Mouse (Mus musculus): Measurements from ENCODE around the gene Nr1h4. TPM values are rescaled to one million over a fixed set of nuclear protein-coding genes. Genes with fewer than 3 reads are reported as not detected.

The Nr1h4 gene
- polyA plus RNA-seq, 1 experiment from 2014 or later = 1.2 TPM

DNA sequence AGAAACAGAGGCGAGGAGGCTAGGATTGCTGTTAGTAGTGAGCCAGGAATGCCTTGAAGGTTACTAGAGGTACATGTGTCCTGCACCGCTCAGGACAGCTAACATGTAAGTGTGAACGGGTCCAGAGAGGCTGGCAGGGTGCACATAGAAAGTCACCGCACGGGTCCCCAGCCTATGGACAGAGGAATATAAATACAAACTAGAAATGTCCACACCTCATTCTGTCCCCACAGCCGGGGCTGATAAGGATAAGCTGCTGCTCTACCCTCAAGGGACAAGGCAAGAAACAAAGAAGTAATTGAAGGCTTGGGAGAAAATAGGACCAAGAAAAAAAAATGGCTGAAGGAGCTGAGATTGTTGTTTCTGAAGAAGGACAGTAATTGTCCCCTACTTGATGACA, 10.5 kb upstream of the Nr1h4 start:
- H3K27ac ChIP-seq (replicated peaks in 1 of 2; ENCODE audit: control insufficient read depth in 1 of 2, insufficient read depth in 1 of 2, low read depth in 2 of 2, low read length in 2 of 2) = peak overlapping the region in 1 of 2 experiments; percentile 61; a peak in 1 of 4 replicates
- WGBS = 18% methylated on average over 6 of the region's 6 CpGs
- H3K27me3 ChIP-seq (ENCODE audit: control insufficient read depth, insufficient read depth, low read length) = no peaks in the 10 kb centered on the region
- H3K4me1 ChIP-seq (ENCODE audit: control insufficient read depth in 2 of 2, insufficient read depth in 2 of 2, low read length in 2 of 2) = peaks cover 3 to 9% of the 10 kb centered on the region in 2 experiments; a peak in 2 of 4 replicates
- H3K4me2 ChIP-seq (ENCODE audit: low read length) = 0 out of 2 replicates have a peak overlapping the region, but pooled peaks have one; percentile 7
- no peak overlapping the region for H3K9ac ChIP-seq (ENCODE audit: low read length)
- H3K4me3 ChIP-seq (ENCODE audit: control insufficient read depth in 1 of 2, insufficient read depth in 1 of 2, low read depth in 1 of 2, low read length in 2 of 2) = no peak overlapping the region
- peak; percentile 33; the same call in 1 of the 2 replicates for ATAC-seq (ENCODE audit: insufficient number of reproducible peaks, insufficient read depth, low FRiP score, low read depth)
- no peaks in the 10 kb centered on the region for H3K36me3 ChIP-seq (ENCODE audit: control insufficient read depth, insufficient read depth, low read length)
- H3K9me3 ChIP-seq (ENCODE audit: control insufficient read depth, low read length) = no peaks in the 10 kb centered on the region

- no peak for ATAC-seq (ENCODE audit: insufficient number of reproducible peaks, insufficient read depth, low FRiP score, low read depth)
- no peaks in the 10 kb centered on the region for H3K9me3 ChIP-seq (ENCODE audit: control insufficient read depth, low read length)
- H3K4me1 ChIP-seq (ENCODE audit: control insufficient read depth in 2 of 2, insufficient read depth in 2 of 2, low read length in 2 of 2) = peaks cover 3 to 9% of the 10 kb centered on the region in 2 experiments; a peak in 2 of 4 replicates
- H3K36me3 ChIP-seq (ENCODE audit: control insufficient read depth, insufficient read depth, low read length) = no peaks in the 10 kb centered on the region
- no peak overlapping the region for H3K4me3 ChIP-seq (ENCODE audit: control insufficient read depth in 1 of 2, insufficient read depth in 1 of 2, low read depth in 1 of 2, low read length in 2 of 2)
- WGBS = 79% methylated on average over 3 of the region's 3 CpGs
- no peak overlapping the region for H3K4me2 ChIP-seq (ENCODE audit: low read length)
- H3K27me3 ChIP-seq (ENCODE audit: control insufficient read depth, insufficient read depth, low read length) = no peaks in the 10 kb centered on the region
- H3K9ac ChIP-seq (ENCODE audit: low read length) = no peak overlapping the region
- no peak overlapping the region for H3K27ac ChIP-seq (replicated peaks in 1 of 2; ENCODE audit: control insufficient read depth in 1 of 2, insufficient read depth in 1 of 2, low read depth in 2 of 2, low read length in 2 of 2)
These were observed 8.9 kb upstream of the Nr1h4 start for GRCm38 (mm10) chr10:89542321-89542720.

- Histone ChIP-seq H3K27ac (replicated peaks in 1 of 2; ENCODE audit: control insufficient read depth in 1 of 2, insufficient read depth in 1 of 2, low read depth in 2 of 2, low read length in 2 of 2) (0 out of 4 replicates have a peak overlapping the region, but pooled peaks of 1 of the 2 experiments have one; percentile 24), H3K4me2 (ENCODE audit: low read length) (peak overlapping the region; percentile 31), H3K27me3 (ENCODE audit: control insufficient read depth, insufficient read depth, low read length) (no peaks in the 10 kb centered on the region), H3K9ac (ENCODE audit: low read length) (no peak overlapping the region; the same call in 1 of the 2 replicates), H3K9me3 (ENCODE audit: control insufficient read depth, low read length) (no peaks in the 10 kb centered on the region), H3K4me3 (ENCODE audit: control insufficient read depth in 1 of 2, insufficient read depth in 1 of 2, low read depth in 1 of 2, low read length in 2 of 2) (peak overlapping the region in 1 of 2 experiments; percentile 2; a peak in 1 of 4 replicates), H3K4me1 (ENCODE audit: control insufficient read depth in 2 of 2, insufficient read depth in 2 of 2, low read length in 2 of 2) (peaks cover 16 to 47% of the 10 kb centered on the region in 2 experiments), H3K36me3 (ENCODE audit: control insufficient read depth, insufficient read depth, low read length) (no peaks in the 10 kb centered on the region)
- 65% methylated on average over 5 of the region's 5 CpGs for WGBS
- ATAC-seq (ENCODE audit: insufficient number of reproducible peaks, insufficient read depth, low FRiP score, low read depth) = no peak
These were observed 934 bp downstream of the Nr1h4 start for GRCm38 (mm10) chr10:89532451-89532850.

GRCm38 (mm10) chr10:89531976-89532375, 1.4 kb downstream of the Nr1h4 start:
- Histone ChIP-seq H3K27ac (replicated peaks in 1 of 2; ENCODE audit: control insufficient read depth in 1 of 2, insufficient read depth in 1 of 2, low read depth in 2 of 2, low read length in 2 of 2) (no peak overlapping the region), H3K4me1 (ENCODE audit: control insufficient read depth in 2 of 2, insufficient read depth in 2 of 2, low read length in 2 of 2) (peaks cover 21 to 51% of the 10 kb centered on the region in 2 experiments)
- 54% methylated on average over 2 of the region's 2 CpGs for WGBS

GRCm38 (mm10) chr10:89531194-89531634, 2.2 kb downstream of the Nr1h4 start:
- Histone ChIP-seq H3K9me3 (ENCODE audit: control insufficient read depth, low read length) (no peaks in the 10 kb centered on the region), H3K27me3 (ENCODE audit: control insufficient read depth, insufficient read depth, low read length) (no peaks in the 10 kb centered on the region), H3K4me1 (ENCODE audit: control insufficient read depth in 2 of 2, insufficient read depth in 2 of 2, low read length in 2 of 2) (peaks cover 24 to 55% of the 10 kb centered on the region in 2 experiments), H3K27ac (replicated peaks in 1 of 2; ENCODE audit: control insufficient read depth in 1 of 2, insufficient read depth in 1 of 2, low read depth in 2 of 2, low read length in 2 of 2) (peak overlapping the region; percentile 31 to 51; a peak in 3 of 4 replicates), H3K36me3 (ENCODE audit: control insufficient read depth, insufficient read depth, low read length) (no peaks in the 10 kb centered on the region), H3K4me3 (ENCODE audit: control insufficient read depth in 1 of 2, insufficient read depth in 1 of 2, low read depth in 1 of 2, low read length in 2 of 2) (no peak overlapping the region), H3K4me2 (ENCODE audit: low read length) (peak overlapping the region; percentile 26; the same call in 1 of the 2 replicates), H3K9ac (ENCODE audit: low read length) (no peak overlapping the region)
- WGBS = 5% methylated on average over 5 of the region's 5 CpGs
- ATAC-seq (ENCODE audit: insufficient number of reproducible peaks, insufficient read depth, low FRiP score, low read depth) = peak; percentile 81

More at GRCm38 (mm10) chr10:89531976-89532375, 1.4 kb downstream of the Nr1h4 start:
- H3K36me3 ChIP-seq (ENCODE audit: control insufficient read depth, insufficient read depth, low read length) = no peaks in the 10 kb centered on the region
- no peak overlapping the region for H3K4me2 ChIP-seq (ENCODE audit: low read length)
- no peak overlapping the region for H3K4me3 ChIP-seq (ENCODE audit: control insufficient read depth in 1 of 2, insufficient read depth in 1 of 2, low read depth in 1 of 2, low read length in 2 of 2)
- no peak for ATAC-seq (ENCODE audit: insufficient number of reproducible peaks, insufficient read depth, low FRiP score, low read depth)
- no peaks in the 10 kb centered on the region for H3K9me3 ChIP-seq (ENCODE audit: control insufficient read depth, low read length)
- H3K27me3 ChIP-seq (ENCODE audit: control insufficient read depth, insufficient read depth, low read length) = no peaks in the 10 kb centered on the region
- H3K9ac ChIP-seq (ENCODE audit: low read length) = no peak overlapping the region

DNA sequence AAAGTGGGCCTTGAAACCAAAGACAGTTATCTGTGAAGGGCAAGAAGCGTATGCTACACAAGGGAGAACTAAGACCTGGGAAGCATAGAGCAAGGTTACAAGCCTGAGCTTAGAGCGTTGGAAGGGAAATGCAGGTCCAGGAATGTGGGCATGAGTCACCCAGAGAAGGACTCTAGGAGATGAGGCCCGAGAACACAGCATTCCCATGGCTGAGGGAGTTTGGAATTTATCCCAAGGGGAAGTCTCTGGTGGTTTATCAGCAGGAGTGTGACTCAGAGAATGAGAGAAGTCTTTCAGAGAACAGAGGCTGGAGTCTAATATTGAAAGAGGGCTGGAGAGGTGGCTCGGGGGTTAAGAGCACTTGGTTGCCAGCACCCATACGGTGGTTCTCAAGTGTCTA, 6.3 kb downstream of the Nr1h4 start:
- ATAC-seq (ENCODE audit: insufficient number of reproducible peaks, insufficient read depth, low FRiP score, low read depth) = peak; percentile 63
- no peak overlapping the region for H3K4me2 ChIP-seq (ENCODE audit: low read length)
- no peaks in the 10 kb centered on the region for H3K27me3 ChIP-seq (ENCODE audit: control insufficient read depth, insufficient read depth, low read length)
- no peaks in the 10 kb centered on the region for H3K9me3 ChIP-seq (ENCODE audit: control insufficient read depth, low read length)
- no peaks in the 10 kb centered on the region for H3K36me3 ChIP-seq (ENCODE audit: control insufficient read depth, insufficient read depth, low read length)
- no peak overlapping the region for H3K4me3 ChIP-seq (ENCODE audit: control insufficient read depth in 1 of 2, insufficient read depth in 1 of 2, low read depth in 1 of 2, low read length in 2 of 2)
- peaks cover 14 to 38% of the 10 kb centered on the region in 2 experiments for H3K4me1 ChIP-seq (ENCODE audit: control insufficient read depth in 2 of 2, insufficient read depth in 2 of 2, low read length in 2 of 2)
- WGBS = 13% methylated on average over 5 of the region's 5 CpGs
- H3K27ac ChIP-seq (replicated peaks in 1 of 2; ENCODE audit: control insufficient read depth in 1 of 2, insufficient read depth in 1 of 2, low read depth in 2 of 2, low read length in 2 of 2) = peak overlapping the region; percentile 12 to 55; a peak in 3 of 4 replicates
- no peak overlapping the region for H3K9ac ChIP-seq (ENCODE audit: low read length)

GRCm38 (mm10) chr10:89525823-89526222, 7.6 kb downstream of the Nr1h4 start:
- Histone ChIP-seq H3K27me3 (ENCODE audit: control insufficient read depth, insufficient read depth, low read length) (no peaks in the 10 kb centered on the region), H3K27ac (replicated peaks in 1 of 2; ENCODE audit: control insufficient read depth in 1 of 2, insufficient read depth in 1 of 2, low read depth in 2 of 2, low read length in 2 of 2) (no peak overlapping the region), H3K9ac (ENCODE audit: low read length) (no peak overlapping the region), H3K4me1 (ENCODE audit: control insufficient read depth in 2 of 2, insufficient read depth in 2 of 2, low read length in 2 of 2) (peaks cover 17 to 34% of the 10 kb centered on the region in 2 experiments), H3K9me3 (ENCODE audit: control insufficient read depth, low read length) (no peaks in the 10 kb centered on the region), H3K36me3 (ENCODE audit: control insufficient read depth, insufficient read depth, low read length) (no peaks in the 10 kb centered on the region), H3K4me3 (ENCODE audit: control insufficient read depth in 1 of 2, insufficient read depth in 1 of 2, low read depth in 1 of 2, low read length in 2 of 2) (no peak overlapping the region), H3K4me2 (ENCODE audit: low read length) (no peak overlapping the region)
- ATAC-seq (ENCODE audit: insufficient number of reproducible peaks, insufficient read depth, low FRiP score, low read depth) = no peak
- WGBS = 83% methylated on average over 2 of the region's 2 CpGs

DNA sequence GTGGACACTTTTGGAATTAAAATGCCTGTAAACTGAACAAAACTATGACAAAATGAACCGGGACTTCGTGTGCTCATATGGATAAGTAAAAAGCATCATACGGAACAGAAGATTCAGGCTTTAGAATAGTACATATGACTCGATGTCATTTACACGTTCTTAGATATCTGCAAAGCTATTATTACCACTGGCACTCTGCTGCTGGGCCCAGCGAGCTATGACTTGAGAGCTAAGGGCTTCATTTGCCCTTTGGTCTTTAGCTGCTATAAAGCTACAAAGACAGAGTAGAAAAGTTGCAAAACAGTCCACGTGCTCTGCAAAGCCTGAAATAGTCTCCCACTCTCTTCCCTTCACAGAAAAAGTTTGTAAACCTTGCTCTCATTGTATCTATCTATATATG, 10.9 kb downstream of the Nr1h4 start:
- Histone ChIP-seq H3K27ac (replicated peaks in 1 of 2; ENCODE audit: control insufficient read depth in 1 of 2, insufficient read depth in 1 of 2, low read depth in 2 of 2, low read length in 2 of 2) (peak overlapping the region in 1 of 2 experiments; percentile 72; a peak in 2 of 4 replicates), H3K36me3 (ENCODE audit: control insufficient read depth, insufficient read depth, low read length) (no peaks in the 10 kb centered on the region), H3K9ac (ENCODE audit: low read length) (no peak overlapping the region), H3K27me3 (ENCODE audit: control insufficient read depth, insufficient read depth, low read length) (no peaks in the 10 kb centered on the region), H3K4me1 (ENCODE audit: control insufficient read depth in 2 of 2, insufficient read depth in 2 of 2, low read length in 2 of 2) (peaks cover 11 to 19% of the 10 kb centered on the region in 2 experiments), H3K4me2 (ENCODE audit: low read length) (peak overlapping the region; percentile 37; the same call in 1 of the 2 replicates), H3K9me3 (ENCODE audit: control insufficient read depth, low read length) (no peaks in the 10 kb centered on the region), H3K4me3 (ENCODE audit: control insufficient read depth in 1 of 2, insufficient read depth in 1 of 2, low read depth in 1 of 2, low read length in 2 of 2) (no peak overlapping the region)
- WGBS = 31% methylated on average over 7 of the region's 7 CpGs
- ATAC-seq (ENCODE audit: insufficient number of reproducible peaks, insufficient read depth, low FRiP score, low read depth) = no peak

Measured in heart, embryonic 14.5 days (tissue).